Mouse (Mus musculus) kidney, adult 2 months (tissue): ENCODE results near the gene Nprl2.

Source experiments
- CTCF ChIP-seq: fragments of 200-500 bp; conservative IDR thresholded peaks from 2 replicates; pipeline ENCODE4 v1.5.1; 2011; ENCODE audit warnings: low read depth, mild to moderate bottlenecking, control low read depth, low read length, moderate library complexity, mixed read lengths; ENCODE audit not compliant: insufficient read depth, insufficient read length
- POLR2A ChIP-seq: fragments of 200-500 bp; IDR thresholded peaks from one replicate; pipeline ENCODE4 v1.6.1; 2011; ENCODE audit warnings: low read depth, low read length, control low read depth

DNA sequence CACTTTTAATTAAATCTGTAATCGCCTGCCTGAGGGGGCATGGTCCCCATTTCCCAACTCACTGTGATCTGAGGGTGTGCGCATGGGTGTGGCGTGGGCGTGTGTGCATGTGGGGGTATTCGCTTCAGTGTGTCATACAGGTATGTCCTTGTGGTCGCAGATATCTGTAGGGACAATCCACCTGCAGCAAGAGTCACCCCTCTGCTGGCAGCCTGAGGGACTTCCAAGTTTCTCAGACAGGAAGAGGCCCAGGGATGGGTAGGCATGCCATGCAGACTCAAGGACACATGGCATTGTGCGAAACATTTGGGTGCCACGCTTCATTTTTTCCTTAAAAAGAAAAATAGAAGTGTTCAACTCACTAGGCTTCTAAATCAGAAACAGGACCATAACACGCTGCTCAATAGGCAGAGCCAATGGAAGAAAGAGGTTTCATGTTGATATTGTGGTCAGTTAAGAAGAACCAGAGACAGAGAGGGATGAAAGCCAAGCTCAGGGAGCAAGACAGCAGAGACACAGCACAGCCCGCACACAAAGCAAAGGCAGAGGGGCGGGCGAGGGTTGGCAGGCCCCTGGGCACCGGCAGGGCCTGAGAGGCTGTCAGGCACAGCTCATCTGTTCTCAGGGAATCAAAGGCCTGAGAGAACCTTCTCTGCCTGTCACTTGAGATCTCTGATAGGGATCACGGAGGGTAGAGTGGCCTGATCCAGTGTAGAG lies 31.5 kb upstream of the Nprl2 start:
- TF ChIP-seq CTCF: no peak
- TF ChIP-seq POLR2A: no peak
